Mouse (Mus musculus): Measurements from ENCODE around the gene Hsph1.

GRCm38 (mm10) chr5:149661428-149661827, 25.3 kb upstream of the Hsph1 start:
- TF ChIP-seq EP300 (IDR thresholded peaks at IDR 0.05; ENCODE audit: low read depth) (no peak), CTCF (IDR thresholded peaks at IDR 0.05; ENCODE audit: low read depth) (peak; percentile 41; the same call in 1 of the 2 replicates)

All from liver, embryonic 14.5 days (tissue).